Mouse (Mus musculus): ENCODE results near the gene P3h4.
"Not testable (repeated sequence)": the region's sequence is repeated elsewhere in the genome, so short reads cannot be mapped to it uniquely, and the experiment has no call there.

Gene P3h4

DNA sequence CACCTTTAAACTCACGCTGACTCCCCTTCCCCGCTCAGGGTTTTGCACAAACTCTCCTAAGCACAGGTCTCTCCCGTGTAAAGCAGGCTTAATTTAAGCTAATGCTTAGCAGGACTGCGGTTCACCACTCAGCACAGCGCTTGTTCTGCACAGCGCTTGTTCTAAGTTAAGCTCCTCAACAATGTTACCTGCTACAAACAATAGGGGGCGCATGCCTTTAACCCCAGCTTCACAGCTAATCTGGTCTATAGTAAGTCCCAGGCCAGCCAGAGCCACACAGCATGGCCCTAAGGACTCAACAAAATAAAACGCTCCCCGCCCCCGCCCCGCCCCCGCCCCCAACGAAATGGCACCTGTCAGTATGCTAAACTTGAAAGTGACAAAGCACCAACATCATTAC lies 53.6 kb downstream of the P3h4 start:
- DNase-seq (ENCODE audit: low spot score) = not testable (repeated sequence)

DNA sequence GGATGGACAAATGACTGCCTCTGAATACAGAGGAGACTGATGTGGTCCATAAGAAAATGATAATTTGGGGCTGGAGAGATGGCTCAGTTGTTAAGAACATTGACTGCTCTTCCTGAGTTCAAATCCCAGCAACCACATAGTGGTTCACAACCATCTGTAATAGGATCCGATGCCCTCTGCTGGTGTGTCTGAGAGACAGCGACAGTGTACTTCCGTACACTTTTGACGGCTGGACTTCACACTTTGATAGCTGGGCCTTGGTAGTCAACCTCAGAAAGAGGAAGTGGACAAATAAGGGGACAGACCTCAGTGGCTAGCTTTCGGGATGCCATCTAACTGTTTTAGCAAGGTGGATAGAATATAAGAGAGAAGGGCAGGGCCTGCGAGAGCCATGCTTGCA lies 54.5 kb downstream of the P3h4 start:
- DNase-seq (ENCODE audit: low spot score) = no peak

Measured in retina, embryonic 14.5 days (tissue).